Mouse (Mus musculus): ENCODE data around the gene Wdr20.

Gene Wdr20

GRCm38 (mm10) chr12:110821787-110822186 is 84.0 kb downstream of the Wdr20 start:
- no peak for DNase-seq (ENCODE audit: low read depth, low spot score)

- no peak for DNase-seq (ENCODE audit: low read depth, low spot score)
These were observed 84.6 kb downstream of the Wdr20 start for GRCm38 (mm10) chr12:110822366-110822765.

- no peak for DNase-seq (ENCODE audit: low read depth, low spot score)
These were observed 91.2 kb downstream of the Wdr20 start for GRCm38 (mm10) chr12:110828908-110829307.

GRCm38 (mm10) chr12:110830293-110831024 is 92.7 kb downstream of the Wdr20 start:
- no peak for DNase-seq (ENCODE audit: low read depth, low spot score)

- DNase-seq (ENCODE audit: low read depth, low spot score): no peak
These were observed 97.4 kb downstream of the Wdr20 start for GRCm38 (mm10) chr12:110835182-110835581.

GRCm38 (mm10) chr12:110836729-110837128 is 99.0 kb downstream of the Wdr20 start:
- no peak for DNase-seq (ENCODE audit: low read depth, low spot score)

- DNase-seq (ENCODE audit: low read depth, low spot score): no peak
These were observed 99.6 kb downstream of the Wdr20 start for GRCm38 (mm10) chr12:110837192-110837841.

- DNase-seq (ENCODE audit: low read depth, low spot score): no peak
These were observed 100.1 kb downstream of the Wdr20 start for GRCm38 (mm10) chr12:110837850-110838249.

GRCm38 (mm10) chr12:110840348-110841198 is 102.8 kb downstream of the Wdr20 start, which contains the start of gene Mok:
Gene Mok (minus strand): TSS chr12:110840939.
- peak; percentile 98 for DNase-seq (ENCODE audit: low read depth, low spot score)

- no peak for DNase-seq (ENCODE audit: low read depth, low spot score)
These were observed 104.2 kb downstream of the Wdr20 start for GRCm38 (mm10) chr12:110841731-110842493.

- DNase-seq (ENCODE audit: low read depth, low spot score): peak; percentile 79
These were observed 105.7 kb downstream of the Wdr20 start for GRCm38 (mm10) chr12:110843194-110844048.

- DNase-seq (ENCODE audit: low read depth, low spot score): no peak
These were observed 106.7 kb downstream of the Wdr20 start for GRCm38 (mm10) chr12:110844227-110845130.

- peak; percentile 93 for DNase-seq (ENCODE audit: low read depth, low spot score)
These were observed 107.6 kb downstream of the Wdr20 start for GRCm38 (mm10) chr12:110845131-110845880.

GRCm38 (mm10) chr12:110846191-110846765 is 108.5 kb downstream of the Wdr20 start:
- DNase-seq (ENCODE audit: low read depth, low spot score): no peak

GRCm38 (mm10) chr12:110850010-110850928 is 112.5 kb downstream of the Wdr20 start, which contains the start of gene Zfp839:
Gene Zfp839 (plus strand): TSS chr12:110850253.
- peak; percentile 76 for DNase-seq (ENCODE audit: low read depth, low spot score)

GRCm38 (mm10) chr12:110850929-110851256 is 113.1 kb downstream of the Wdr20 start:
- no peak for DNase-seq (ENCODE audit: low read depth, low spot score)

- no peak for DNase-seq (ENCODE audit: low read depth, low spot score)
These were observed 113.7 kb downstream of the Wdr20 start for GRCm38 (mm10) chr12:110851414-110851813.
